Mouse (Mus musculus): ENCODE measurements around the gene Rgs9bp. TPM values are rescaled to one million over a fixed set of nuclear protein-coding genes. Genes with fewer than 3 reads are reported as not detected.
A peak's percentile ranks its signal among the peaks of the same experiment; 100 is the strongest.

Gene Rgs9bp
- polyA plus RNA-seq (2012; ENCODE audit: insufficient read depth, insufficient read length, missing spikeins), result not detected in 2 replicates

GRCm38 (mm10) chr7:35585191-35586054 is at the start of gene Rgs9bp:
Gene Rgs9bp, minus strand, starts transcription at chr7:35585582.
- peaks cover 8% of the 10 kb centered on the region for H3K4me1 ChIP-seq (ENCODE audit: control insufficient read depth, insufficient read depth, low read length)
- no peak for TF ChIP-seq CTCF (IDR thresholded peaks at IDR 0.05; ENCODE audit: low read depth, low read length)
- no peak for TF ChIP-seq POLR2A (IDR thresholded peaks at IDR 0.05; ENCODE audit: borderline replicate concordance, low read depth, low read length)
- no peak within 1 kb of the TSS for H3K27ac ChIP-seq (ENCODE audit: insufficient read depth, low read depth, low read length)
- peak within 1 kb of the TSS; percentile 78 for H3K4me3 ChIP-seq (ENCODE audit: insufficient read depth, low read length)

GRCm38 (mm10) chr7:35628496-35628895 is 43.1 kb upstream of the Rgs9bp start:
- TF ChIP-seq CTCF (IDR thresholded peaks at IDR 0.05; ENCODE audit: low read depth, low read length), result peak; percentile 94
- TF ChIP-seq POLR2A (IDR thresholded peaks at IDR 0.05; ENCODE audit: borderline replicate concordance, low read depth, low read length), result no peak
- no peak overlapping the region for H3K27ac ChIP-seq (ENCODE audit: insufficient read depth, low read depth, low read length)
- H3K4me1 ChIP-seq (ENCODE audit: control insufficient read depth, insufficient read depth, low read length), result no peaks in the 10 kb centered on the region
- no peak overlapping the region for H3K4me3 ChIP-seq (ENCODE audit: insufficient read depth, low read length)

- TF ChIP-seq CTCF (IDR thresholded peaks at IDR 0.05; ENCODE audit: low read depth, low read length) (no peak), POLR2A (IDR thresholded peaks at IDR 0.05; ENCODE audit: borderline replicate concordance, low read depth, low read length) (no peak)
- no peak overlapping the region for H3K27ac ChIP-seq (ENCODE audit: insufficient read depth, low read depth, low read length)
- H3K4me3 ChIP-seq (ENCODE audit: insufficient read depth, low read length), result no peak overlapping the region
- H3K4me1 ChIP-seq (ENCODE audit: control insufficient read depth, insufficient read depth, low read length), result no peaks in the 10 kb centered on the region
Measured at GRCm38 (mm10) chr7:35627371-35627770, 42.0 kb upstream of the Rgs9bp start.

GRCm38 (mm10) chr7:35626038-35626437 is 40.7 kb upstream of the Rgs9bp start:
- TF ChIP-seq POLR2A (IDR thresholded peaks at IDR 0.05; ENCODE audit: borderline replicate concordance, low read depth, low read length), result no peak
- no peak for TF ChIP-seq CTCF (IDR thresholded peaks at IDR 0.05; ENCODE audit: low read depth, low read length)
- no peaks in the 10 kb centered on the region for H3K4me1 ChIP-seq (ENCODE audit: control insufficient read depth, insufficient read depth, low read length)
- H3K27ac ChIP-seq (ENCODE audit: insufficient read depth, low read depth, low read length), result no peak overlapping the region
- no peak overlapping the region for H3K4me3 ChIP-seq (ENCODE audit: insufficient read depth, low read length)

GRCm38 (mm10) chr7:35622626-35623025 is 37.2 kb upstream of the Rgs9bp start:
- no peaks in the 10 kb centered on the region for H3K4me1 ChIP-seq (ENCODE audit: control insufficient read depth, insufficient read depth, low read length)
- TF ChIP-seq POLR2A (IDR thresholded peaks at IDR 0.05; ENCODE audit: borderline replicate concordance, low read depth, low read length) (no peak), CTCF (IDR thresholded peaks at IDR 0.05; ENCODE audit: low read depth, low read length) (no peak)
- no peak overlapping the region for H3K27ac ChIP-seq (ENCODE audit: insufficient read depth, low read depth, low read length)

GRCm38 (mm10) chr7:35617513-35617912 is 32.1 kb upstream of the Rgs9bp start:
- Histone ChIP-seq H3K4me1 (ENCODE audit: control insufficient read depth, insufficient read depth, low read length) (no peaks in the 10 kb centered on the region), H3K4me3 (ENCODE audit: insufficient read depth, low read length) (no peak overlapping the region), H3K27ac (ENCODE audit: insufficient read depth, low read depth, low read length) (no peak overlapping the region)
- TF ChIP-seq CTCF (IDR thresholded peaks at IDR 0.05; ENCODE audit: low read depth, low read length) (no peak), POLR2A (IDR thresholded peaks at IDR 0.05; ENCODE audit: borderline replicate concordance, low read depth, low read length) (no peak)

More at GRCm38 (mm10) chr7:35622626-35623025, 37.2 kb upstream of the Rgs9bp start:
- no peak overlapping the region for H3K4me3 ChIP-seq (ENCODE audit: insufficient read depth, low read length)

- no peak overlapping the region for H3K27ac ChIP-seq (ENCODE audit: insufficient read depth, low read depth, low read length)
- peaks cover 5% of the 10 kb centered on the region for H3K4me1 ChIP-seq (ENCODE audit: control insufficient read depth, insufficient read depth, low read length)
- no peak overlapping the region for H3K4me3 ChIP-seq (ENCODE audit: insufficient read depth, low read length)
- no peak for TF ChIP-seq CTCF (IDR thresholded peaks at IDR 0.05; ENCODE audit: low read depth, low read length)
- no peak for TF ChIP-seq POLR2A (IDR thresholded peaks at IDR 0.05; ENCODE audit: borderline replicate concordance, low read depth, low read length)
Measured at GRCm38 (mm10) chr7:35609245-35609644, 23.9 kb upstream of the Rgs9bp start.

GRCm38 (mm10) chr7:35606816-35607215 is 21.4 kb upstream of the Rgs9bp start:
- Histone ChIP-seq H3K4me1 (ENCODE audit: control insufficient read depth, insufficient read depth, low read length) (peaks cover 5% of the 10 kb centered on the region), H3K4me3 (ENCODE audit: insufficient read depth, low read length) (no peak overlapping the region), H3K27ac (ENCODE audit: insufficient read depth, low read depth, low read length) (no peak overlapping the region)
- TF ChIP-seq CTCF (IDR thresholded peaks at IDR 0.05; ENCODE audit: low read depth, low read length), result no peak
- TF ChIP-seq POLR2A (IDR thresholded peaks at IDR 0.05; ENCODE audit: borderline replicate concordance, low read depth, low read length), result no peak

GRCm38 (mm10) chr7:35602766-35603165 is 17.4 kb upstream of the Rgs9bp start:
- no peak overlapping the region for H3K4me3 ChIP-seq (ENCODE audit: insufficient read depth, low read length)
- no peak for TF ChIP-seq POLR2A (IDR thresholded peaks at IDR 0.05; ENCODE audit: borderline replicate concordance, low read depth, low read length)
- no peak for TF ChIP-seq CTCF (IDR thresholded peaks at IDR 0.05; ENCODE audit: low read depth, low read length)
- no peak overlapping the region for H3K27ac ChIP-seq (ENCODE audit: insufficient read depth, low read depth, low read length)
- H3K4me1 ChIP-seq (ENCODE audit: control insufficient read depth, insufficient read depth, low read length), result no peaks in the 10 kb centered on the region

GRCm38 (mm10) chr7:35601106-35601505 is 15.7 kb upstream of the Rgs9bp start:
- Histone ChIP-seq H3K27ac (ENCODE audit: insufficient read depth, low read depth, low read length) (no peak overlapping the region), H3K4me3 (ENCODE audit: insufficient read depth, low read length) (no peak overlapping the region), H3K4me1 (ENCODE audit: control insufficient read depth, insufficient read depth, low read length) (no peaks in the 10 kb centered on the region)
- TF ChIP-seq POLR2A (IDR thresholded peaks at IDR 0.05; ENCODE audit: borderline replicate concordance, low read depth, low read length) (no peak), CTCF (IDR thresholded peaks at IDR 0.05; ENCODE audit: low read depth, low read length) (no peak)
